Mouse (Mus musculus) testis, adult 2 months (tissue): ENCODE measurements around the gene Tmem135.
A peak's percentile ranks its signal among the peaks of the same experiment; 100 is the strongest.

Experiments
- CTCF ChIP-seq: fragments of 200-500 bp; IDR thresholded peaks from 2 replicates; pipeline ENCODE4 v1.5.1; 2012; ENCODE audit warnings: low read depth, mild to moderate bottlenecking, inconsistent platforms, low read length, moderate library complexity; ENCODE audit not compliant: control insufficient read depth, insufficient read depth, insufficient replicate concordance
- POLR2A ChIP-seq: fragments of 200-500 bp; IDR thresholded peaks from 2 replicates; pipeline ENCODE4 v1.6.1; 2012; ENCODE audit warnings: low read depth, mild to moderate bottlenecking, inconsistent platforms, low read length, moderate library complexity; ENCODE audit not compliant: control insufficient read depth

GRCm38 (mm10) chr7:89404081-89404733, at the start of gene Tmem135, which contains the start of gene Fzd4:
- no peak for TF ChIP-seq CTCF
- TF ChIP-seq POLR2A, result peak; percentile 55
